Mouse (Mus musculus): ENCODE results near the gene Polr2g.

The Polr2g gene

GRCm38 (mm10) chr19:8817001-8817400 lies 18.6 kb upstream of the Polr2g start:
- no peak for DNase-seq

- DNase-seq = no peak
These were observed 17.4 kb upstream of the Polr2g start for GRCm38 (mm10) chr19:8815812-8816211.

- no peak for DNase-seq
These were observed 8.4 kb upstream of the Polr2g start for GRCm38 (mm10) chr19:8806810-8807209.

GRCm38 (mm10) chr19:8803879-8804660 lies 5.7 kb upstream of the Polr2g start:
- no peak for DNase-seq

- DNase-seq = no peak
These were observed 4.9 kb upstream of the Polr2g start for GRCm38 (mm10) chr19:8803204-8803780.

GRCm38 (mm10) chr19:8802130-8802821 lies 3.9 kb upstream of the Polr2g start, which contains the start of gene Zbtb3:
Gene Zbtb3, plus strand, starts transcription at chr19:8802555.
- peak; percentile 94 to 97 for DNase-seq

GRCm38 (mm10) chr19:8798947-8799315 lies 554 bp upstream of the Polr2g start:
- DNase-seq = no peak

GRCm38 (mm10) chr19:8790171-8790570 lies 8.2 kb downstream of the Polr2g start:
- DNase-seq = no peak

DNA sequence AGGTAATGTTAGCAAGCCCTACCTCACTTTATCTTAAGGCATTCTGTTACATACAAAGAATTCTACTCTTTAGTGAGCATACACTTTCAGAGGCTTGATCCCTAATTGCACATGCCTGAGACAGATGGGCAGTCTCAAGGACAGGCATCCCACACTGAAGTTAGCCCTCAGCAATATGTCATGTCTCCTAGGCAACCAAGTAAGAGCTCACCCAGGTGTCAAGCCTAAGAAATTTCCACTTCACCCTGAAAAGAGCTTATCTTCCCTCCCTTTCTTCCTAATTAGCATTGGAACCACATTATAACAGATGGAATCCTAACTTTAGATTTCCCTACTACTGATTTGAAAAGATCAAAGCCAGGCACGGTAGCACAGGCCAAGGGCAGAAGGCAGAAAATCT lies 9.2 kb downstream of the Polr2g start:
- no peak for DNase-seq

- DNase-seq = no peak
These were observed 9.9 kb downstream of the Polr2g start for GRCm38 (mm10) chr19:8788521-8788920.

- DNase-seq = peak; percentile 92 to 95
These were observed 12.2 kb downstream of the Polr2g start, which contains the start of gene Taf6l for GRCm38 (mm10) chr19:8786008-8786781. Gene Taf6l, minus strand, starts transcription at chr19:8786417.

DNA sequence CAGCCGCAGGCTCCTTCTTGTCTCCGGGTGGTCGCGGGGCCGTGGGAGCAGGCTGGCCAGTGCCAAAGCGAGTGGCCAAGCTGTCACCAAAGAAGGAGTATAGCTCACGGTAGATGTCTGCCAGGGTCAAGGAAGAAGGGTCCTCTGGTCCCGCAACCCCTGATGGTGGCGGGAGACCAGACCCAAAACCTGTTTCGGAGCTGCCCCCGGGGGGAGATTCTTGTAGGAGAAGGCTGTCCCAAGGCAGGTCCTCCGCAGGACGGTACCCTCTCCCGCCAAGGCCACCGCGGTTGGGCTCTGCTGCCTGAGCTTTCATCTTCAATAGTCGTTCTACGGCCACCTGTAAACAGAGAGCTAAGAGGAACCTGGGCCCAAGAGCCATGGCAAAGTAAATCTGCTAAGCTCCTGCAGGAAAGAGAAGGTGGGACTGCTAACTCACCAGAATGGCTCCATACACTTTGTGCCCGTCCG lies 23.4 kb downstream of the Polr2g start:
- peak in 1 of 2 experiments; percentile 46 for DNase-seq

GRCm38 (mm10) chr19:8774086-8774835 lies 24.1 kb downstream of the Polr2g start, which contains the start of gene Tmem179b:
Gene Tmem179b, minus strand, starts transcription at chr19:8774467.
- peak; percentile 96 to 98 for DNase-seq

DNA sequence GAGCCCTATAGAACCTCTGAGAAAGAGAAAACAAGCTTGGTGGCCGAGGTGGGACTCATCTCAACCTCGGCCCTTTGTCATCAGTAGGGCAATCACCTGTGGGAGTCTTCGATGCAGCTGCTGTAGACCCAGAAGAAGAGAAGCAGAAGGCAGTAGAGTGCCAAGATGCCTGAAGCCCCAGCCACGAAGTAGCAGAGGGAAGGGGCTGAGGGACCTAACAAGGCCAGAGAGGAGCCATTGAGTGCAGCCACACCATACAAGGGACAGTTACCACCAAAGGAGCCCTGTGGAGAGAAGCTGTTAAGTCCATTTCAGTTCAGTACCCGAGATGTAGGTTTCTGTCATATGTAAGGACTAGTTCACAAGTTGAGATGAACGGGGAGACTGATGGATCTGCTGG lies 25.0 kb downstream of the Polr2g start:
- no peak for DNase-seq

GRCm38 (mm10) chr19:8772996-8773395 lies 25.4 kb downstream of the Polr2g start:
- no peak for DNase-seq

DNA sequence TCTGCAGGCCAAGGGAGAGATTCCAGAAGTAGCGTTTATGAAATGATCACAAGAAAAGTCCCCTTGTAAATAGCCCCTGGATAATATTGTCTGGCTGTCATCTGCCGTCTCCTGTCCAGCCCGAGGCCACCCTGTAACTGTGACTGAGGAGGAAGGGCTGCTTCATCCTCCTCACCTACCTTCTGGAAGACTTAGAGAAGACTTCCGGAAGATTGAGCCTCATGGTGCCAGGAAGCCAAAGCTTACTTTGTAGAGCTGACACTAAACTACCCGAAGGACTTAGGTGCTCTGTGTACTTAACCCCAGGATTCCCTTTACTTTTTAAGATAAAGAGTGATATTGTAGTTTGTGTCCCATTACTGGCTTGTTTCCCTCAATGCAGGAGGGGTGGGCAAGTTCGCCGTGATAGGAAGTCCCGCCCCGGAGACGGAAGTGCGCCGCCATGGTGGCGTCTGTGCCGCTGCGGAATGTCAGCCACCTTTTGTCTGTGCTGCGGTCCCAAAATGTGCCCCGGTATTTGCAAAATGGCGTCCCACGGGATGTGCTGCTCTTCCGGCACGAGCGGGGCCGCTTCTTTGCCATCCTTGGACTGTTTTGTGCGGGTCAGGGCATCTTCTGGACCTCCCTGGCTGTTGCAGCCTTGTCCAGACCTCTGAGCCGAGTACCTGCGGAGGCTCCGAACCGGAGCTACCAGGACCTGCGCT lies 27.7 kb downstream of the Polr2g start, which contains the start of gene Tmem223:
TSS of gene Tmem223 (plus strand) at position 430 of the 704 bp plus-strand sequence.
- peak; percentile 89 for DNase-seq

DNA sequence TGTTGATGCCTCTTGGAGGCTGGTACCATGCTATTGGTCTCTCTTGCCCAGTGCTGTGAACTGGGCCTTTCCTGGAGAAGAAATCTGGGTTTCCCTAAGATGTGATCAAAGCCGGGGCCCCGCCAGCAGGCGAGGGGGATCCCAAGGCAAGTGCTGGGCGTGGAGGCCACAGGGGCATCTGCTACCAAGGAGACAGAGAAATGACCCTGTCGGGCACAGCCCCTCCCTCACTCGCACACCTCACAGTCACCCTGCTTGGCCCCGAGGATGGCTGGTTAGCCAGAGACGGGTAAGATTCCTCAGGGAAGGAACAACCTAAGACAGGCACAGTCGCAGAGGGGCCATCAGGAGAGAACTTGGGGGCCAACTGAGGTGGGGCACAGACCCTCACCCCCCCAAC lies 32.8 kb downstream of the Polr2g start:
- no peak for DNase-seq

DNA sequence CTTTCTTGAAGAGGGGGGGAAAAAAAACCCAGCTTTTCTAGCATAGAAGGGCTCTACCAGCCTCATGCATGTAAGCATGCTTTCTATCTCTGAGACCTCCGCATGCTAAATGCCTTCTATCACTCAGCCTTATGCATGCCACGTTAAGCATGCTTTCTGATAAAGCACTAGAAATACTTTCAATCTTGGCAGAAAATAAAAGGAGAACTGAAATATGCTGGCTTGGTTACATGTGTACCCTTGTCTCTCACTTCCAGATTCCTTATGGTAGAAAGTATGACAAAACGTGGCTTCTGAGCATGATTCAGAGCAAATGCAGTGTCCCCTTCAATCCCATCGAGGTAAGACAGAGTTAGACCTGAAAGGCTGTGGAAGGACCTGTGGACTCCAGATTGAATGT lies 35.1 kb downstream of the Polr2g start:
- DNase-seq = no peak

GRCm38 (mm10) chr19:8760757-8761156 lies 37.6 kb downstream of the Polr2g start:
- no peak for DNase-seq

- DNase-seq = no peak
These were observed 39.5 kb downstream of the Polr2g start for GRCm38 (mm10) chr19:8758899-8759298.

DNA sequence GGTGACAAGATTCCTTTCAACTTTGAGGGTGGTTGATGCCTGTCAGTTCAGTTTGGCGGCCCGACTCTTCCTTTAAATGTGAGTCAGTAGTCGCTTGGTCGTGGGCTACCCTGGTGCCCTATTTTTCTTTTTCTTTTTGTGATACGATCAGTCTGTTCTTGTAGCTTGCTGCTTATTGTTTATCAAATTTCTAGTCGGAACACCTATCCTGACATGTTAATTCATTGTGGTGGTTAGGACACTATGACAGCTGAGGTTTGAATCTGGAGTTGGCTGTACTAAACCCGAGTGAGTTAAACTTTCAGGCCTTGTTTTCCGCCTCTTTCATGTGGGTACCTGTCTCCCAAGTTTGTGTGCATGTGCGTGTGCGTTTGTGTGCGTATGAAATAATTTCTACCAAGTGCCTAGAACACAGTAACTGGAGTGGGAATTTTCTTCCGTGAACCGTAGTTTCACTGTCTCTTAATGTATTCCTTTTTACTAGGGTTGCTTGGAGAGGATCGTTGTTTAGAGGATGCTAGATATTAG lies 40.8 kb downstream of the Polr2g start:
- no peak for DNase-seq

Measured in lung, postnatal 4 days (tissue).